Mouse (Mus musculus) gastrocnemius, adult 8-10 months (tissue): Measurements from ENCODE around the gene Gm3417. TPM values are rescaled to one million over a fixed set of nuclear protein-coding genes. Genes with fewer than 3 reads are reported as not detected.

Experiments
- total RNA-seq, 4 experiments: library from RNA; stranded (reverse); gene quantifications; 2 replicates each; pipeline ENCODE4 v1.2.4; 2022

Gm3417 gene
- total RNA-seq, 4 experiments from 2014 or later, result not detected

Other genes with a start within 250 kb of the Gm3417 start
- gene Wdr27, start 35.6 kb downstream of the Gm3417 start, total RNA-seq, result 1 to 10 TPM; 1.6 to 2.2 (median 1.9) TPM
- 10 to 100 TPM in 1 of 4 experiments, 1 to 10 TPM in 3; 7.3 to 10.4 (median 8.2) TPM for gene 1600012H06Rik, start 35.6 kb downstream of the Gm3417 start, total RNA-seq
- 10 to 100 TPM; 50.4 to 56.5 (median 54.1) TPM for gene Phf10, start 17.5 kb downstream of the Gm3417 start, total RNA-seq
- gene 9030025P20Rik, start 322 bp downstream of the Gm3417 start, total RNA-seq, result 1 to 10 TPM; 1.8 to 3.7 (median 2.1) TPM
- 1 to 10 TPM; 1.5 to 3.2 (median 2.2) TPM for gene Gm3435, start 31.4 kb upstream of the Gm3417 start, total RNA-seq
- gene Ermard, start 62.4 kb upstream of the Gm3417 start, total RNA-seq, result 10 to 100 TPM; 14.8 to 17.3 (median 15.5) TPM
- under 1 TPM in 1 of 4 experiments, not detected in 3; 0.92 TPM for gene Tcte3, start 62.7 kb upstream of the Gm3417 start, total RNA-seq
- under 1 TPM; 0.44 to 0.79 (median 0.56) TPM for gene Gm3448, start 62.7 kb upstream of the Gm3417 start, total RNA-seq